Comparison of ENCODE assay signal across 14 mouse cellular contexts in genomic region chr16:8771086-8771485, GRCm38 (mm10). TPM values are rescaled to one million over a fixed set of nuclear protein-coding genes. Genes with fewer than 3 reads are reported as not detected.
DNase-seq lines count a peak whose midpoint lies in the region; ATAC-seq lines count a peak whose summit lies in the region.
"Had no signal": no experiment of that assay in that cellular context is flagged by ENCODE, and none has a peak within 500 bp of the region (broad histone marks: within the 10 kb centered on the region; RNA-seq: fewer than 3 reads in every experiment).

No protein-coding gene starts in this region.

- H3K4me1 ChIP-seq in limb, embryonic 11.5 days (ENCODE audit: control insufficient read depth, insufficient read depth, low read length): no peaks in the 10 kb centered on the region
- no peaks in the 10 kb centered on the region for H3K4me1 ChIP-seq in limb, embryonic 10.5 days
- H3K4me1 ChIP-seq: heart, embryonic 15.5 days; hindbrain, embryonic 13.5 days; neural tube, embryonic 15.5 days had no signal

- H3K27me3 ChIP-seq in limb, embryonic 11.5 days (ENCODE audit: control insufficient read depth, insufficient read depth, low read length): no peaks in the 10 kb centered on the region
- H3K27me3 ChIP-seq in limb, embryonic 10.5 days (ENCODE audit: low read depth, poor library complexity, severe bottlenecking): peaks cover 8% of the 10 kb centered on the region
- H3K27me3 ChIP-seq: heart, embryonic 15.5 days; neural tube, embryonic 15.5 days had no signal

- no peak overlapping the region for H3K4me2 ChIP-seq in limb, embryonic 11.5 days (ENCODE audit: low read depth, severe bottlenecking)
- H3K4me2 ChIP-seq: heart, embryonic 15.5 days; hindbrain, embryonic 13.5 days; neural tube, embryonic 15.5 days had no signal

- H3K4me3 ChIP-seq in limb, embryonic 11.5 days (ENCODE audit: low read depth, low read length): no peak overlapping the region
- H3K4me3 ChIP-seq in limb, embryonic 10.5 days: no peak overlapping the region
- H3K4me3 ChIP-seq: erythroblast, embryonic 14.5 days; heart, embryonic 15.5 days; hindbrain, embryonic 13.5 days; neural tube, embryonic 15.5 days had no signal

- peak; percentile 13 for DNase-seq in embryo, embryonic 10 days (ENCODE audit: low spot score)
- no peak for DNase-seq in embryo, embryonic 11 days
- no peak for DNase-seq in limb, embryonic 11.5 days (ENCODE audit: low spot score)
- DNase-seq in limb, embryonic 10.5 days (ENCODE audit: low spot score): no peak
- peak; percentile 20 for DNase-seq in thymus, postnatal 14 days
- DNase-seq in thymus, postnatal 25 days: no peak
- no peak for DNase-seq in cerebellum, adult 9-10 months
- no peak for DNase-seq in yolk sac, embryonic 10.5 days (ENCODE audit: low spot score)
- DNase-seq: cerebellum, adult 9-11 months; kidney, adult 2 months had no signal

- no peak overlapping the region for H3K27ac ChIP-seq in limb, embryonic 11.5 days (replicated peaks; ENCODE audit: low read depth, low read length)
- H3K27ac ChIP-seq in limb, embryonic 10.5 days: no peak overlapping the region
- H3K27ac ChIP-seq: heart, embryonic 15.5 days; hindbrain, embryonic 13.5 days; neural tube, embryonic 15.5 days had no signal

- H3K9ac ChIP-seq in limb, embryonic 11.5 days (ENCODE audit: low read length): no peak overlapping the region
- H3K9ac ChIP-seq: heart, embryonic 15.5 days; hindbrain, embryonic 13.5 days; neural tube, embryonic 15.5 days had no signal

- WGBS in limb, embryonic 11.5 days: 47% methylated on average over 4 of the region's 4 CpGs
- 49% methylated on average over 4 of the region's 4 CpGs for WGBS in limb, embryonic 10.5 days

- no peaks in the 10 kb centered on the region for H3K9me3 ChIP-seq in limb, embryonic 11.5 days (ENCODE audit: control insufficient read depth, low read length)
- H3K9me3 ChIP-seq in limb, embryonic 10.5 days (replicated peaks): no peaks in the 10 kb centered on the region
- H3K9me3 ChIP-seq: heart, embryonic 15.5 days; hindbrain, embryonic 13.5 days; neural tube, embryonic 15.5 days had no signal

- H3K36me3 ChIP-seq in limb, embryonic 11.5 days (ENCODE audit: control insufficient read depth, insufficient read depth, low read length): no peaks in the 10 kb centered on the region
- no peaks in the 10 kb centered on the region for H3K36me3 ChIP-seq in limb, embryonic 10.5 days
- H3K36me3 ChIP-seq: heart, embryonic 15.5 days; hindbrain, embryonic 13.5 days; neural tube, embryonic 15.5 days had no signal

- ATAC-seq in limb, embryonic 11.5 days (ENCODE audit: insufficient number of reproducible peaks, low FRiP score, low TSS enrichment, low read depth): 0 out of 2 replicates have a peak, but pooled peaks have one; percentile 17

RNA-seq across cellular contexts. Expression of gene Usp7, which starts 21.0 kb away (rescaled TPM):
- polyA plus RNA-seq in limb, embryonic 11.5 days (2014; fragmentation: Nextera tagmentation; extraction: Ambion mirVana): 41.5 and 41.6 TPM in 2 replicates
- 28.9 and 32.8 TPM in 2 replicates for polyA plus RNA-seq in limb, embryonic 10.5 days (2016; fragmentation: Nextera tagmentation; extraction: Ambion mirVana)

RNA-seq across cellular contexts. Expression of gene 1810013L24Rik, which starts 58.8 kb away (rescaled TPM):
- 16.2 and 16.4 TPM in 2 replicates for polyA plus RNA-seq in limb, embryonic 11.5 days (2014; fragmentation: Nextera tagmentation; extraction: Ambion mirVana)
- 17.2 and 20.5 TPM in 2 replicates for polyA plus RNA-seq in limb, embryonic 10.5 days (2016; fragmentation: Nextera tagmentation; extraction: Ambion mirVana)

Comparison
In these comparisons a context has a peak if more than half of its experiments do, and no peak if none do; other contexts are left out.
1. DNase-seq: peak in embryo, embryonic 10 days (single experiment) and thymus, postnatal 14 days (single experiment); none in embryo, embryonic 11 days (single experiment), limb, embryonic 11.5 days (single experiment), limb, embryonic 10.5 days (single experiment), thymus, postnatal 25 days (single experiment), cerebellum, adult 9-10 months (single experiment) and yolk sac, embryonic 10.5 days (single experiment).